In the genomic region with DNA sequence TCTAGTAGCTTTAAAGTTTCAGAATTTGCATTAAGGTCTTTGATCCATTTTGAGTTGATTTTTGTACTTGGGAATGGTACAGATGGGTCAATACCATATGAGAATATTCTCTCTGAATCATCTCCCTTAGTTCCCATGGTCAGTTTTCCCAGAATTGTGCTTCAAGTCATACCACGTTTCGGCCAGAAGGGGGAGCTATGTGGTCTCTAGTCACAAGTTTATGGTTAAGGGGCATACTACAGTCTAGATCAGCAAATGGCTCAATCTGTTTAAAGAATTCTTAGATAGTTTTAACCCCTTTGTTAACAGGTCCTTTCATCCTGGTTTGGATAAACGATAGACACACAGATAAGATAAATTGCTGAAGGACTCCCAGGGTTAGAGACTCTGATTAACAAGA, we compare ENCODE assay signal across 9 mouse cellular contexts.
DNase-seq lines count a peak whose midpoint lies in the region; ATAC-seq and TF ChIP-seq lines count a peak whose summit lies in the region.
"Had no signal": no experiment of that assay in that cellular context is flagged by ENCODE, and none has a peak within 500 bp of the region (broad histone marks: within the 10 kb centered on the region; RNA-seq: fewer than 3 reads in every experiment).

No protein-coding gene starts in this region.

- ATAC-seq in forebrain, postnatal 0 days, result no peak
- ATAC-seq in forebrain, embryonic 16.5 days, result no peak
- ATAC-seq in midbrain, embryonic 11.5 days (ENCODE audit: low FRiP score), result no peak
- ATAC-seq in midbrain, embryonic 13.5 days, result no peak
- no peak for ATAC-seq in liver, postnatal 0 days

- no peak overlapping the region for H3K9ac ChIP-seq in forebrain, postnatal 0 days
- H3K9ac ChIP-seq in forebrain, embryonic 16.5 days (replicated peaks; ENCODE audit: low read depth, low read length), result no peak overlapping the region
- no peak overlapping the region for H3K9ac ChIP-seq in midbrain, embryonic 11.5 days (ENCODE audit: low read length)
- H3K9ac ChIP-seq in midbrain, embryonic 13.5 days (replicated peaks), result no peak overlapping the region
- H3K9ac ChIP-seq in liver, postnatal 0 days (replicated peaks), result no peak overlapping the region
- H3K9ac ChIP-seq: liver, embryonic 13.5 days had no signal

- 3% methylated on average over 3 of the region's 3 CpGs for WGBS in forebrain, postnatal 0 days
- WGBS in forebrain, embryonic 16.5 days, result 4% methylated on average over 3 of the region's 3 CpGs
- WGBS in midbrain, embryonic 11.5 days, result 9% methylated on average over 3 of the region's 3 CpGs
- 6% methylated on average over 3 of the region's 3 CpGs for WGBS in midbrain, embryonic 13.5 days
- 9% methylated on average over 3 of the region's 3 CpGs for WGBS in liver, postnatal 0 days (ENCODE audit: insufficient replicate concordance)

- no peak overlapping the region for H3K27ac ChIP-seq in forebrain, postnatal 0 days (ENCODE audit: low read depth, low read length)
- no peak overlapping the region for H3K27ac ChIP-seq in forebrain, embryonic 16.5 days (ENCODE audit: low read length)
- H3K27ac ChIP-seq in midbrain, embryonic 11.5 days (ENCODE audit: low read depth, low read length), result no peak overlapping the region
- H3K27ac ChIP-seq in midbrain, embryonic 13.5 days, result no peak overlapping the region
- no peak overlapping the region for H3K27ac ChIP-seq in liver, postnatal 0 days (ENCODE audit: low read depth)
- H3K27ac ChIP-seq: liver, embryonic 13.5 days had no signal

- no peaks in the 10 kb centered on the region for H3K4me1 ChIP-seq in forebrain, postnatal 0 days (ENCODE audit: insufficient read depth)
- H3K4me1 ChIP-seq in forebrain, embryonic 16.5 days (replicated peaks; ENCODE audit: control insufficient read depth, insufficient read depth, low read length), result no peaks in the 10 kb centered on the region
- H3K4me1 ChIP-seq in midbrain, embryonic 11.5 days (ENCODE audit: control insufficient read depth, insufficient read depth, low read length), result no peaks in the 10 kb centered on the region
- no peaks in the 10 kb centered on the region for H3K4me1 ChIP-seq in midbrain, embryonic 13.5 days (replicated peaks)
- no peaks in the 10 kb centered on the region for H3K4me1 ChIP-seq in liver, postnatal 0 days (ENCODE audit: insufficient read depth)
- H3K4me1 ChIP-seq: liver, embryonic 13.5 days had no signal

- no peaks in the 10 kb centered on the region for H3K9me3 ChIP-seq in forebrain, postnatal 0 days (ENCODE audit: low read length)
- no peaks in the 10 kb centered on the region for H3K9me3 ChIP-seq in forebrain, embryonic 16.5 days (ENCODE audit: control insufficient read depth, low read length)
- H3K9me3 ChIP-seq in midbrain, embryonic 11.5 days (ENCODE audit: control insufficient read depth, low read length), result no peaks in the 10 kb centered on the region
- H3K9me3 ChIP-seq in midbrain, embryonic 13.5 days, result no peaks in the 10 kb centered on the region
- H3K9me3 ChIP-seq in liver, postnatal 0 days (ENCODE audit: low read length), result no peaks in the 10 kb centered on the region
- H3K9me3 ChIP-seq: liver, embryonic 13.5 days had no signal

- H3K27me3 ChIP-seq in forebrain, postnatal 0 days (ENCODE audit: insufficient read depth, low read length), result no peaks in the 10 kb centered on the region
- no peaks in the 10 kb centered on the region for H3K27me3 ChIP-seq in forebrain, embryonic 16.5 days (replicated peaks; ENCODE audit: control insufficient read depth, insufficient read depth, low read length)
- no peaks in the 10 kb centered on the region for H3K27me3 ChIP-seq in midbrain, embryonic 11.5 days (ENCODE audit: control insufficient read depth, insufficient read depth, low read length)
- H3K27me3 ChIP-seq in midbrain, embryonic 13.5 days, result no peaks in the 10 kb centered on the region
- no peaks in the 10 kb centered on the region for H3K27me3 ChIP-seq in liver, postnatal 0 days (ENCODE audit: insufficient read depth, low read length)
- H3K27me3 ChIP-seq: liver, embryonic 13.5 days had no signal

- H3K36me3 ChIP-seq in forebrain, postnatal 0 days (ENCODE audit: insufficient read depth), result no peaks in the 10 kb centered on the region
- no peaks in the 10 kb centered on the region for H3K36me3 ChIP-seq in forebrain, embryonic 16.5 days (ENCODE audit: control insufficient read depth, insufficient read depth)
- H3K36me3 ChIP-seq in midbrain, embryonic 11.5 days (ENCODE audit: control insufficient read depth, insufficient read depth, low read length), result no peaks in the 10 kb centered on the region
- H3K36me3 ChIP-seq in midbrain, embryonic 13.5 days, result no peaks in the 10 kb centered on the region
- H3K36me3 ChIP-seq in liver, postnatal 0 days (replicated peaks; ENCODE audit: insufficient read depth, low read length), result no peaks in the 10 kb centered on the region
- H3K36me3 ChIP-seq: liver, embryonic 13.5 days had no signal

- TF ChIP-seq EP300 in liver, postnatal 0 days (IDR thresholded peaks at IDR 0.05; ENCODE audit: low read depth), result no peak

- H3K4me2 ChIP-seq in forebrain, postnatal 0 days (ENCODE audit: low read depth), result no peak overlapping the region
- no peak overlapping the region for H3K4me2 ChIP-seq in forebrain, embryonic 16.5 days (ENCODE audit: low read length)
- H3K4me2 ChIP-seq in midbrain, embryonic 11.5 days, result no peak overlapping the region
- no peak overlapping the region for H3K4me2 ChIP-seq in midbrain, embryonic 13.5 days (replicated peaks)
- H3K4me2 ChIP-seq in liver, postnatal 0 days (ENCODE audit: low read depth, low read length), result no peak overlapping the region
- H3K4me2 ChIP-seq: liver, embryonic 13.5 days had no signal

- peak; percentile 43 for DNase-seq in forebrain, postnatal 0 days
- DNase-seq in midbrain, embryonic 11.5 days (ENCODE audit: low spot score, missing footprints), result peak; percentile 90
- peak; percentile 24 for DNase-seq in brain, adult 2 months (ENCODE audit: low read depth, low spot score)
- DNase-seq in liver, postnatal 0 days, result no peak
- DNase-seq in urinary bladder, postnatal 4 days (ENCODE audit: low spot score in 2 of 2), result no peak
- no peak for DNase-seq in urinary bladder, adult 2 months (ENCODE audit: low spot score)
- DNase-seq: liver, embryonic 13.5 days had no signal

- peak; percentile 63 for TF ChIP-seq CTCF in forebrain, postnatal 0 days (IDR thresholded peaks at IDR 0.05; ENCODE audit: low read depth)
- TF ChIP-seq CTCF in liver, postnatal 0 days (IDR thresholded peaks at IDR 0.05; ENCODE audit: low read depth), result peak; percentile 65

- H3K4me3 ChIP-seq in forebrain, postnatal 0 days (ENCODE audit: low read depth, low read length), result no peak overlapping the region
- no peak overlapping the region for H3K4me3 ChIP-seq in forebrain, embryonic 16.5 days (replicated peaks; ENCODE audit: low read length)
- H3K4me3 ChIP-seq in midbrain, embryonic 11.5 days (ENCODE audit: low read depth, low read length), result no peak overlapping the region
- H3K4me3 ChIP-seq in midbrain, embryonic 13.5 days (replicated peaks), result no peak overlapping the region
- H3K4me3 ChIP-seq in liver, postnatal 0 days (ENCODE audit: low read depth, low read length), result no peak overlapping the region
- H3K4me3 ChIP-seq: liver, embryonic 13.5 days had no signal

Comparison
In these comparisons a context has a peak if more than half of its experiments do, and no peak if none do; other contexts are left out.
1. DNase-seq: peak in forebrain, postnatal 0 days (single experiment), midbrain, embryonic 11.5 days (single experiment) and brain, adult 2 months (single experiment); none in liver, postnatal 0 days (single experiment), urinary bladder, postnatal 4 days (0 of 2) and urinary bladder, adult 2 months (single experiment).